Mouse (Mus musculus) liver, adult 2 months (tissue): ENCODE data around the gene Fcho1.

Experiments used
- CTCF ChIP-seq: fragments of 200-500 bp; IDR thresholded peaks from 2 replicates; pipeline ENCODE4 v1.5.1; 2011; ENCODE audit warnings: low read depth, low read length, control low read depth
- POLR2A ChIP-seq: fragments of 200-500 bp; IDR thresholded peaks from 2 replicates; pipeline ENCODE4 v1.6.1; 2011; ENCODE audit warnings: low read length, control low read depth; ENCODE audit not compliant: insufficient read depth; ENCODE audit errors: extremely low read depth

DNA sequence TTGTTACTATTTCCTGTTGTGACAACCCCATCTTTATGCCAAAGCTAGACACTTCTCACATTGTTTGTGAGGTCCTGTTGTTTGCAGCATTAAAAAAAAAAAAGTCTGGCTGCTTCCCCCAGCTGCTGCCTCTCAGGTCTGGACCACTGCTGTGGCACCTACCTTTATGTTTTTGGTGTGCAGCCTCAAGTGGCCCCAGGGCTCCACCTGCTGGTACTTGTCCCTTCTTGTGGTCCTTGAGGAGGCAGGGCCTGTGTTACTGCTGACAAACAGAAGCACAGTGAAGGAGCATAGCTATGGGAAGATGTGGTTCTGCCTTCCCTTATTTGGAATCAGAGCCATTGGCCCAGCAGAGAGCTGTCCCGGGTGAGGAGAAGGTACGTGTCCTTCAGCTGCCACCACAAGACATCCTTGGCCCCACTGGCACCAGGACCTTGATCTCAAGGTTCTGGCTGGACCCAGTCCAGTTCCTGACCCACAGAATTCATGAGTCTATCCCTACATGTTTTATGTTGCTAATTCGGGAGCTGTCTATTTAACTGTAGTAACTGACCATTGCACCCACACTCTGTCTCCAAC, 6.2 kb upstream of the Fcho1 start:
- peak; percentile 54 for TF ChIP-seq CTCF
- no peak for TF ChIP-seq POLR2A
